Mouse (Mus musculus) MEL (cell line): ENCODE data around the gene Ncoa3. TPM values are rescaled to one million over a fixed set of nuclear protein-coding genes. Genes with fewer than 3 reads are reported as not detected.

Experiments
- DNase-seq: peaks from one replicate; pipeline ENCODE4 v3.0.0; 2011; ENCODE audit warnings: low read depth, low spot score
- H3K27ac ChIP-seq: 2 replicates; pipeline ENCODE4 v1.5.1; 2012; ENCODE audit warnings: low read depth, mild to moderate bottlenecking, control low read depth, low read length, moderate library complexity; ENCODE audit not compliant: control insufficient read depth
- H3K27me3 ChIP-seq, 2 experiments: fragments of 150-350 bp in 1 of 2; sonication (generic) in 1 of 2; 2 replicates each; pipeline ENCODE4 v1.6.1; 2012; ENCODE audit warnings: low read length in 2 of 2, mild to moderate bottlenecking in 2 of 2, improper control_type of control experiment in 1 of 2, moderate library complexity in 1 of 2; ENCODE audit not compliant: insufficient read depth in 2 of 2, control insufficient read depth in 1 of 2
- H3K36me3 ChIP-seq, 2 experiments: 2 replicates each; pipeline ENCODE4 v1.6.1; 2012 to 2014; ENCODE audit warnings: low read length in 2 of 2, improper control_type of control experiment in 1 of 2, inconsistent platforms in 1 of 2, mild to moderate bottlenecking in 1 of 2; ENCODE audit not compliant: insufficient read depth in 2 of 2, control insufficient read depth in 1 of 2
- H3K4me1 ChIP-seq, 2 experiments: fragments of 150-350 bp in 1 of 2; sonication (generic) in 1 of 2; 2 replicates each; pipeline ENCODE4 v1.6.1; 2012; ENCODE audit warnings: low read length in 2 of 2, improper control_type of control experiment in 1 of 2, mild to moderate bottlenecking in 1 of 2; ENCODE audit not compliant: insufficient read depth in 2 of 2, control insufficient read depth in 1 of 2
- H3K4me3 ChIP-seq, 2 experiments: fragments of 150-350 bp in 1 of 2; sonication (generic) in 1 of 2; 2 replicates each; pipeline ENCODE4 v1.5.1; 2012; ENCODE audit warnings: low read depth in 2 of 2, low read length in 2 of 2, mild to moderate bottlenecking in 2 of 2, moderate library complexity in 2 of 2, control low read depth in 1 of 2, improper control_type of control experiment in 1 of 2; ENCODE audit not compliant: control insufficient read depth in 1 of 2, insufficient read depth in 1 of 2
- H3K79me2 ChIP-seq: 2 replicates; pipeline ENCODE4 v1.6.1; 2012; ENCODE audit warnings: mild to moderate bottlenecking, low read length, moderate library complexity; ENCODE audit not compliant: control insufficient read depth, poor library complexity, insufficient read depth
- H3K9ac ChIP-seq: 2 replicates; pipeline ENCODE4 v1.6.1; 2012; ENCODE audit warnings: low read depth, mild to moderate bottlenecking, control low read depth, low read length, moderate library complexity; ENCODE audit not compliant: control insufficient read depth, poor library complexity, severe bottlenecking
- H3K9me3 ChIP-seq: fragments of 150-350 bp; sonication (generic); replicated peaks from 2 replicates; pipeline ENCODE4 v1.6.1; 2012; ENCODE audit warnings: mild to moderate bottlenecking, low read length, improper control_type of control experiment, moderate library complexity; ENCODE audit not compliant: insufficient read depth
- BHLHE40 ChIP-seq: IDR thresholded peaks from 2 replicates; pipeline ENCODE4 v1.6.1; 2012; ENCODE audit warnings: low read depth, mild to moderate bottlenecking, inconsistent platforms, low read length, improper control_type of control experiment, borderline replicate concordance
- CHD1 ChIP-seq: IDR thresholded peaks from 2 replicates; pipeline ENCODE4 v1.6.1; 2012; ENCODE audit warnings: low read depth, mild to moderate bottlenecking, inconsistent platforms, low read length, improper control_type of control experiment
- CHD2 ChIP-seq: IDR thresholded peaks from 2 replicates; pipeline ENCODE4 v1.6.1; 2011; ENCODE audit warnings: low read length, improper control_type of control experiment
- ELF1 ChIP-seq: IDR thresholded peaks from 2 replicates; pipeline ENCODE4 v1.6.1; 2014; ENCODE audit warnings: low read depth, mild to moderate bottlenecking, inconsistent platforms, low read length, improper control_type of control experiment, moderate library complexity
- EP300 ChIP-seq, 2 experiments: IDR thresholded peaks; 2 replicates each; pipeline ENCODE4 v1.6.1; 2011; ENCODE audit warnings: improper control_type of control experiment in 2 of 2, low read length in 2 of 2, low read depth in 1 of 2, mild to moderate bottlenecking in 1 of 2
- ETS1 ChIP-seq: IDR thresholded peaks from 2 replicates; pipeline ENCODE4 v1.6.1; 2012; ENCODE audit warnings: low read depth, mild to moderate bottlenecking, inconsistent platforms, low read length, improper control_type of control experiment, moderate library complexity
- GABPA ChIP-seq: IDR thresholded peaks from 2 replicates; pipeline ENCODE4 v1.6.1; 2012; ENCODE audit warnings: low read depth, mild to moderate bottlenecking, inconsistent platforms, low read length, improper control_type of control experiment, moderate library complexity
- GATA1 ChIP-seq: IDR thresholded peaks from 2 replicates; pipeline ENCODE4 v1.6.1; 2011; ENCODE audit warnings: low read depth, low read length, improper control_type of control experiment
- HCFC1 ChIP-seq: IDR thresholded peaks from 2 replicates; pipeline ENCODE4 v1.6.1; 2012; ENCODE audit warnings: low read depth, mild to moderate bottlenecking, inconsistent platforms, low read length, improper control_type of control experiment, moderate library complexity
- MAFK ChIP-seq: IDR thresholded peaks from 2 replicates; pipeline ENCODE4 v1.6.1; 2011; ENCODE audit warnings: low read depth, mild to moderate bottlenecking, low read length, improper control_type of control experiment, borderline replicate concordance
- MAX ChIP-seq: IDR thresholded peaks from 2 replicates; pipeline ENCODE4 v1.6.1; 2011; ENCODE audit warnings: low read length, improper control_type of control experiment
- MEF2A ChIP-seq: IDR thresholded peaks from 2 replicates; pipeline ENCODE4 v1.6.1; 2014; ENCODE audit warnings: low read depth, mild to moderate bottlenecking, inconsistent platforms, low read length, improper control_type of control experiment; ENCODE audit not compliant: poor library complexity, insufficient replicate concordance, severe bottlenecking; ENCODE audit errors: extremely low read depth
- MXI1 ChIP-seq: IDR thresholded peaks from 2 replicates; pipeline ENCODE4 v1.6.1; 2011; ENCODE audit warnings: mild to moderate bottlenecking, low read depth, low read length, improper control_type of control experiment
- MYC ChIP-seq: IDR thresholded peaks from 2 replicates; pipeline ENCODE4 v1.6.1; 2011; ENCODE audit warnings: low read depth, mild to moderate bottlenecking, low read length, improper control_type of control experiment, moderate library complexity
- POLR2A ChIP-seq, 2 experiments: IDR thresholded peaks; 2 replicates each; pipeline ENCODE4 v1.6.1; 2011 to 2012; ENCODE audit warnings: low read length in 2 of 2, mild to moderate bottlenecking in 2 of 2, control low read depth in 1 of 2, improper control_type of control experiment in 1 of 2, low read depth in 1 of 2, moderate library complexity in 1 of 2; ENCODE audit not compliant: control insufficient read depth in 1 of 2, insufficient read depth in 1 of 2, poor library complexity in 1 of 2
- RCOR1 ChIP-seq: IDR thresholded peaks from 2 replicates; pipeline ENCODE4 v1.6.1; 2012; ENCODE audit warnings: low read depth, mild to moderate bottlenecking, inconsistent platforms, low read length, improper control_type of control experiment
- SIN3A ChIP-seq: IDR thresholded peaks from 2 replicates; pipeline ENCODE4 v1.6.1; 2012; ENCODE audit warnings: low read length, improper control_type of control experiment, inconsistent platforms
- TAL1 ChIP-seq: IDR thresholded peaks from 2 replicates; pipeline ENCODE4 v1.6.1; 2012; ENCODE audit warnings: mild to moderate bottlenecking, inconsistent platforms, low read length, moderate library complexity, mixed read lengths
- TBP ChIP-seq: IDR thresholded peaks from 2 replicates; pipeline ENCODE4 v1.8.0; 2011; ENCODE audit warnings: low read depth, low read length, improper control_type of control experiment
- TCF12 ChIP-seq: IDR thresholded peaks from 2 replicates; pipeline ENCODE4 v1.6.1; 2014; ENCODE audit warnings: low read depth, mild to moderate bottlenecking, inconsistent platforms, low read length, improper control_type of control experiment, moderate library complexity
- UBTF ChIP-seq: IDR thresholded peaks from 2 replicates; pipeline ENCODE4 v1.6.1; 2012; ENCODE audit warnings: low read depth, mild to moderate bottlenecking, inconsistent platforms, low read length, improper control_type of control experiment, moderate library complexity, borderline replicate concordance; ENCODE audit not compliant: insufficient read depth
- USF1 ChIP-seq: IDR thresholded peaks from 2 replicates; pipeline ENCODE4 v1.6.1; 2014; ENCODE audit warnings: low read depth, mild to moderate bottlenecking, inconsistent platforms, low read length, improper control_type of control experiment, moderate library complexity
- ZKSCAN1 ChIP-seq: IDR thresholded peaks from 2 replicates; pipeline ENCODE4 v1.6.1; 2012; ENCODE audit warnings: low read depth, mild to moderate bottlenecking, inconsistent platforms, low read length, improper control_type of control experiment, moderate library complexity
- ZMIZ1 ChIP-seq: IDR thresholded peaks from 2 replicates; pipeline ENCODE4 v1.6.1; 2012; ENCODE audit warnings: low read depth, mild to moderate bottlenecking, inconsistent platforms, low read length, improper control_type of control experiment, moderate library complexity
- ZNF384 ChIP-seq: IDR thresholded peaks from 2 replicates; pipeline ENCODE4 v1.6.1; 2012; ENCODE audit warnings: low read depth, mild to moderate bottlenecking, inconsistent platforms, low read length, improper control_type of control experiment
- polyA plus RNA-seq, 2 experiments: library from polyadenylated mRNA; stranded (reverse) in 1 of 2; unstranded in 1 of 2; fragments of >175 nt in 1 of 2; fragments of >200 nt in 1 of 2; gene quantifications; 2 replicates each; pipeline versions ENCODE4 v1.2.1 to v1.2.4; 2012; ENCODE audit warnings: low replicate concordance in 2 of 2, low read depth in 1 of 2; ENCODE audit not compliant: insufficient read length in 2 of 2, insufficient read depth in 1 of 2, missing spikeins in 1 of 2
- total RNA-seq: library from RNA; depleted of rRNA; stranded (reverse); fragments of 300-350 nt; gene quantifications from 2 replicates; pipeline ENCODE4 v1.2.3, GENCODE M21; 2012

Gene Ncoa3
- total and polyA plus RNA-seq, 3 experiments = 5.7 to 19.8 (median 10.3) TPM

DNA sequence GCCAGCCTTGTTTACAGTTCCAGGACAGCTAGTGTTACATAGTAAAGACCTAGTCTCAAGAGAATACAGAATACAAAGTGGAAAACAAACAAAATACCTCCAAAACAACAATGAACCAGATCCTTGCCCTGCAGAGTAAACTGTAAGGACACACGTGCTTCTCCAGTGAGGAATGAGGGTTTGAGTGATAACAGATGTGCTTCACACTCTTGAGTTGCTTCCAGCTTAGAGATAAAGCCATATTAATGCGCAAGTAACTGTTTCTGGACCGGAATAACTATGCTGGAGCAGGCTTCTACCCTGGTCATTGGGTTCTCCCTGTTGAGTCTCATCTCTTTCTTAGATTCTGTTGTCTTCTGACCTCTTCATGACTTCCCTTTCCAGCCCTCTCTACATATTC, 19.0 kb downstream of the Ncoa3 start:
- Histone ChIP-seq H3K9ac (no peak overlapping the region), H3K79me2 (0 out of 2 replicates have a peak, but pooled peaks cover 4% of the 10 kb centered on the region), H3K27me3 (no peaks in the 10 kb centered on the region), H3K4me1 (peaks cover 4 to 17% of the 10 kb centered on the region in 2 experiments), H3K4me3 (no peak overlapping the region)
- TF ChIP-seq ZKSCAN1 = no peak
- no peak; the same call in 1 of the 2 replicates for TF ChIP-seq MXI1
- peak; percentile 52; the same call in 1 of the 2 replicates for TF ChIP-seq BHLHE40
- no peak for TF ChIP-seq CHD2
- no peak for TF ChIP-seq GABPA
- no peak for TF ChIP-seq CHD1
- 0 out of 2 replicates have a peak, but pooled peaks have one; percentile 32 for TF ChIP-seq MAX
- no peak for TF ChIP-seq POLR2A (IDR thresholded peaks at IDR 0.05; ENCODE audit: control insufficient read depth in 1 of 2, insufficient read depth in 1 of 2, low read depth in 1 of 2, low read length in 2 of 2, poor library complexity in 1 of 2)
- no peak for TF ChIP-seq ELF1
- TF ChIP-seq, all 39 proteins: peak for 2
- DNase-seq = no peak
- peaks cover 0 to 13% of the 10 kb centered on the region in 2 experiments; a peak in 2 of 4 replicates for H3K36me3 ChIP-seq
- no peak overlapping the region for H3K27ac ChIP-seq
- H3K9me3 ChIP-seq = no peaks in the 10 kb centered on the region

DNA sequence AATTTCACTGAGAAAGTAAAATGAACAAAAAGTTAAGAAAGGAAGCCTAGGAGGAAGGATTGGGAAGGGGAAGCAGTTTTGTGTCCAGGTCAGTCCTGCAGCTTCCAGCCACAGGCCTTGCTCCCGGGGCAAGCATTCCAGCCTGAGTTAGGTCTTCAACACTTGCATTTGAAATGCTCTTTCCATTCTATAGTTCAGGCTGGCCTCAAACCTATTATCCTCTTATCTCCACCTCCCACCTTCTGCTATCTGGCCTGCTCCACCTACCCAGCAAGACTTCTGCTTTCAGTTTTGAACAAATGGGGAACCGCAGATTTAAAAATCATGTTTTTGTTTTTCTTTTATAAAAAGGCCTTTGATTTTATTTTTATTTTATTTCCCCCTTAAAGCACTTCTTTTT, 19.7 kb downstream of the Ncoa3 start:
- peak; percentile 91 for DNase-seq
- H3K4me3 ChIP-seq = no peak overlapping the region
- TF ChIP-seq POLR2A (IDR thresholded peaks at IDR 0.05; ENCODE audit: control insufficient read depth in 1 of 2, insufficient read depth in 1 of 2, low read depth in 1 of 2, low read length in 2 of 2, poor library complexity in 1 of 2) (no peak), SIN3A (peak; percentile 74), GATA1 (peak; percentile 100), ZKSCAN1 (no peak), TBP (0 out of 2 replicates have a peak, but pooled peaks have one; percentile 48), TCF12 (peak; percentile 99), ETS1 (peak; percentile 93), BHLHE40 (peak; percentile 72; the same call in 1 of the 2 replicates), MYC (0 out of 2 replicates have a peak, but pooled peaks have one; percentile 30), ZMIZ1 (no peak; the same call in 1 of the 2 replicates), ZNF384 (peak; percentile 76), RCOR1 (peak; percentile 100), HCFC1 (0 out of 2 replicates have a peak, but pooled peaks have one; percentile 43), MXI1 (peak; percentile 81), EP300 (IDR thresholded peaks at IDR 0.05; ENCODE audit: low read depth in 1 of 2, low read length in 2 of 2) (peak; percentile 96), TAL1 (peak; percentile 94), MAFK (peak; percentile 85), USF1 (no peak), UBTF (no peak), MEF2A (no peak)

More for the DNA sequence above, 19.7 kb downstream of the Ncoa3 start:
- no peaks in the 10 kb centered on the region for H3K9me3 ChIP-seq
- H3K36me3 ChIP-seq = peaks cover 0 to 13% of the 10 kb centered on the region in 2 experiments; a peak in 2 of 4 replicates
- peaks cover 6 to 17% of the 10 kb centered on the region in 2 experiments for H3K4me1 ChIP-seq
- H3K27ac ChIP-seq = no peak overlapping the region
- H3K9ac ChIP-seq = no peak overlapping the region
- H3K79me2 ChIP-seq = 0 out of 2 replicates have a peak, but pooled peaks cover 4% of the 10 kb centered on the region
- H3K27me3 ChIP-seq = no peaks in the 10 kb centered on the region
